Mouse (Mus musculus): ENCODE measurements around the gene Il13ra1.

The Il13ra1 gene

GRCm38 (mm10) chrX:36195736-36196525, 84.0 kb downstream of the Il13ra1 start, which contains the start of gene Zcchc12:
Gene Zcchc12 (plus strand): TSS chrX:36195904.
- no peak for DNase-seq

GRCm38 (mm10) chrX:36209554-36209953, 97.6 kb downstream of the Il13ra1 start:
- no peak for DNase-seq

- DNase-seq: no peak
These were observed 99.3 kb downstream of the Il13ra1 start for GRCm38 (mm10) chrX:36211216-36211615.
